Mouse (Mus musculus) left cerebral cortex, postnatal 4 days (tissue): Measurements from ENCODE around the gene Rmnd5b. TPM values are rescaled to one million over a fixed set of nuclear protein-coding genes. Genes with fewer than 3 reads are reported as not detected.
"Not testable (repeated sequence)": the region's sequence is repeated elsewhere in the genome, so short reads cannot be mapped to it uniquely, and the experiment has no call there.

Experiments used
- DNase-seq: peaks from one replicate; pipeline ENCODE4 v3.0.0-alpha.2; 2022
- intact Hi-C: fragments of 180-260 bp; cut with DNase I; formaldehyde crosslinking; loops from one replicate; pipeline ENCODE4 v1.15.1; 2025
- total RNA-seq, 2 experiments: library from RNA; stranded (reverse); gene quantifications; 2 replicates each; pipeline ENCODE4 v1.2.3; 2021

Gene Rmnd5b
- total RNA-seq, 2 experiments from 2014 or later, result 41.4 to 47.5 TPM

- intact Hi-C loops, result loop anchor here (5.0 kb wide), 1 partner anchor 37 kb away; the partner anchor contains the start of gene 0610009B22Rik
- no peak for DNase-seq
Observed at GRCm38 (mm10) chr11:51650261-51650660, 14.6 kb upstream of the Rmnd5b start.

GRCm38 (mm10) chr11:51649889-51650199 lies 14.1 kb upstream of the Rmnd5b start:
- intact Hi-C loops, result loop anchor here (5.0 kb wide), 1 partner anchor 37 kb away; the partner anchor contains the start of gene 0610009B22Rik
- no peak for DNase-seq

GRCm38 (mm10) chr11:51649111-51649888 lies 13.6 kb upstream of the Rmnd5b start:
- DNase-seq, result no peak
- intact Hi-C loops, result no loop called here

- intact Hi-C loops, result no loop called here
- DNase-seq, result peak; percentile 30
Observed at GRCm38 (mm10) chr11:51648566-51648965, 12.9 kb upstream of the Rmnd5b start.

- intact Hi-C loops, result no loop called here
- DNase-seq, result no peak
Observed at GRCm38 (mm10) chr11:51646751-51647667, 11.3 kb upstream of the Rmnd5b start.

- DNase-seq, result peak; percentile 38
- intact Hi-C loops, result no loop called here
Observed at GRCm38 (mm10) chr11:51646245-51646644, 10.5 kb upstream of the Rmnd5b start.

- peak; percentile 90 for DNase-seq
- intact Hi-C loops, result no loop called here
Observed at GRCm38 (mm10) chr11:51645293-51645692, 9.6 kb upstream of the Rmnd5b start.

GRCm38 (mm10) chr11:51644217-51644616 lies 8.5 kb upstream of the Rmnd5b start:
- intact Hi-C loops, result no loop called here
- DNase-seq, result peak; percentile 24

GRCm38 (mm10) chr11:51643761-51644160 lies 8.1 kb upstream of the Rmnd5b start:
- DNase-seq, result peak; percentile 89

GRCm38 (mm10) chr11:51643202-51643601 lies 7.5 kb upstream of the Rmnd5b start:
- intact Hi-C loops, result no loop called here

More at GRCm38 (mm10) chr11:51643761-51644160, 8.1 kb upstream of the Rmnd5b start:
- intact Hi-C loops, result no loop called here

GRCm38 (mm10) chr11:51640748-51641147 lies 5.1 kb upstream of the Rmnd5b start:
- intact Hi-C loops, result no loop called here
- peak; percentile 58 for DNase-seq

More at GRCm38 (mm10) chr11:51643202-51643601, 7.5 kb upstream of the Rmnd5b start:
- no peak for DNase-seq

GRCm38 (mm10) chr11:51638497-51638896 lies 2.8 kb upstream of the Rmnd5b start:
- intact Hi-C loops, result no loop called here
- no peak for DNase-seq

GRCm38 (mm10) chr11:51637971-51638414 lies 2.3 kb upstream of the Rmnd5b start:
- intact Hi-C loops, result no loop called here
- DNase-seq, result peak; percentile 48

GRCm38 (mm10) chr11:51636323-51636684 lies 608 bp upstream of the Rmnd5b start:
- intact Hi-C loops, result no loop called here

GRCm38 (mm10) chr11:51635127-51635524 lies 570 bp downstream of the Rmnd5b start:
- intact Hi-C loops, result no loop called here
- DNase-seq, result no peak

More at GRCm38 (mm10) chr11:51636323-51636684, 608 bp upstream of the Rmnd5b start:
- peak; percentile 54 for DNase-seq

- intact Hi-C loops, result no loop called here
- DNase-seq, result no peak
Observed at GRCm38 (mm10) chr11:51633721-51634120, 2.0 kb downstream of the Rmnd5b start.

GRCm38 (mm10) chr11:51633200-51633599 lies 2.5 kb downstream of the Rmnd5b start:
- DNase-seq, intact Hi-C loops: not testable (repeated sequence)

GRCm38 (mm10) chr11:51632130-51632753 lies 3.5 kb downstream of the Rmnd5b start:
- DNase-seq, result no peak
- intact Hi-C loops, result no loop called here

GRCm38 (mm10) chr11:51629651-51630314 lies 5.9 kb downstream of the Rmnd5b start:
- intact Hi-C loops, result no loop called here
- DNase-seq, result no peak

- intact Hi-C loops, result no loop called here
- DNase-seq, result no peak
Observed at GRCm38 (mm10) chr11:51627907-51628306, 7.8 kb downstream of the Rmnd5b start.
